13 mouse cellular contexts compared by ENCODE assay signal in genomic region chr2:67827697-67828096, GRCm38 (mm10).
DNase-seq lines count a peak whose midpoint lies in the region; ATAC-seq and TF ChIP-seq lines count a peak whose summit lies in the region.
"Had no signal": no experiment of that assay in that cellular context is flagged by ENCODE, and none has a peak within 500 bp of the region (broad histone marks: within the 10 kb centered on the region; RNA-seq: fewer than 3 reads in every experiment).

No protein-coding gene starts in this region.

- no peak overlapping the region for H3K4me2 ChIP-seq in lung, embryonic 14.5 days
- H3K4me2 ChIP-seq in intestine, embryonic 16.5 days (ENCODE audit: low read depth, low read length) = no peak overlapping the region
- H3K4me2 ChIP-seq: hindbrain, embryonic 12.5 days had no signal

- WGBS in lung, embryonic 14.5 days = 50% methylated on average over 4 of the region's 4 CpGs
- WGBS in intestine, embryonic 16.5 days = 76% methylated on average over 4 of the region's 4 CpGs

- DNase-seq in adrenal gland, postnatal 10 days = peak; percentile 9
- no peak for DNase-seq in adrenal gland, adult 8-10 months
- peak; percentile 1 to 21 for DNase-seq in urinary bladder, postnatal 36 days (ENCODE audit: low spot score in 2 of 2)
- no peak for DNase-seq in urinary bladder, adult 2 months (ENCODE audit: low spot score)
- peak; percentile 35 for DNase-seq in lung, embryonic 14.5 days
- DNase-seq in spleen, adult 18-20 months = no peak
- DNase-seq in retina, postnatal 1 day = no peak
- DNase-seq: cerebellum, adult 11-12 months; right cerebral cortex, postnatal 4 days had no signal

- H3K9me3 ChIP-seq in lung, embryonic 14.5 days (ENCODE audit: low read depth, low read length) = no peaks in the 10 kb centered on the region
- H3K9me3 ChIP-seq in intestine, embryonic 16.5 days (ENCODE audit: control insufficient read depth, low read length) = no peaks in the 10 kb centered on the region
- H3K9me3 ChIP-seq: hindbrain, embryonic 12.5 days had no signal

- H3K27ac ChIP-seq in lung, embryonic 14.5 days (ENCODE audit: low read depth) = no peak overlapping the region
- H3K27ac ChIP-seq in intestine, embryonic 16.5 days (ENCODE audit: low read length) = no peak overlapping the region
- H3K27ac ChIP-seq: hindbrain, embryonic 12.5 days; layer of hippocampus, adult 2 months; stomach, postnatal 0 days had no signal

- H3K36me3 ChIP-seq in lung, embryonic 14.5 days (ENCODE audit: insufficient read depth) = no peaks in the 10 kb centered on the region
- no peaks in the 10 kb centered on the region for H3K36me3 ChIP-seq in intestine, embryonic 16.5 days (ENCODE audit: control insufficient read depth, insufficient read depth, low read length)
- H3K36me3 ChIP-seq: hindbrain, embryonic 12.5 days had no signal

- ATAC-seq in lung, embryonic 14.5 days (ENCODE audit: insufficient read depth) = no peak
- no peak for ATAC-seq in intestine, embryonic 16.5 days

- H3K4me1 ChIP-seq in lung, embryonic 14.5 days (ENCODE audit: insufficient read depth) = no peaks in the 10 kb centered on the region
- no peaks in the 10 kb centered on the region for H3K4me1 ChIP-seq in intestine, embryonic 16.5 days (ENCODE audit: control insufficient read depth, insufficient read depth, low read length)
- H3K4me1 ChIP-seq: hindbrain, embryonic 12.5 days had no signal

- no peak overlapping the region for H3K9ac ChIP-seq in lung, embryonic 14.5 days
- no peak overlapping the region for H3K9ac ChIP-seq in intestine, embryonic 16.5 days (ENCODE audit: low read depth, low read length)
- H3K9ac ChIP-seq: hindbrain, embryonic 12.5 days had no signal

- H3K27me3 ChIP-seq in lung, embryonic 14.5 days (ENCODE audit: insufficient read depth, low read length) = no peaks in the 10 kb centered on the region
- no peaks in the 10 kb centered on the region for H3K27me3 ChIP-seq in intestine, embryonic 16.5 days (replicated peaks; ENCODE audit: control insufficient read depth, insufficient read depth, low read length)
- H3K27me3 ChIP-seq: hindbrain, embryonic 12.5 days had no signal

- H3K4me3 ChIP-seq in lung, embryonic 14.5 days (ENCODE audit: low read depth, low read length) = no peak overlapping the region
- no peak overlapping the region for H3K4me3 ChIP-seq in intestine, embryonic 16.5 days (ENCODE audit: low read length)
- H3K4me3 ChIP-seq: hindbrain, embryonic 12.5 days; layer of hippocampus, adult 2 months had no signal

- no peak for TF ChIP-seq CTCF in lung, embryonic 14.5 days (IDR thresholded peaks at IDR 0.05; ENCODE audit: low read depth)

Comparison
In these comparisons a context has a peak if more than half of its experiments do, and no peak if none do; other contexts are left out.
1. DNase-seq: peak in adrenal gland, postnatal 10 days (single experiment), urinary bladder, postnatal 36 days (2 of 2) and lung, embryonic 14.5 days (single experiment); none in adrenal gland, adult 8-10 months (single experiment), urinary bladder, adult 2 months (single experiment), spleen, adult 18-20 months (0 of 2) and retina, postnatal 1 day (single experiment).